Mouse (Mus musculus) olfactory bulb, adult 2 months (tissue): ENCODE data around the gene Mettl2.
"Not testable (repeated sequence)": the region's sequence is repeated elsewhere in the genome, so short reads cannot be mapped to it uniquely, and the experiment has no call there.

Source experiments
- CTCF ChIP-seq: fragments of 200-500 bp; IDR thresholded peaks from 2 replicates; pipeline ENCODE4 v1.5.1; 2012; ENCODE audit warnings: low read depth, mild to moderate bottlenecking, low read length, moderate library complexity; ENCODE audit not compliant: insufficient read depth
- POLR2A ChIP-seq: fragments of 200-500 bp; IDR thresholded peaks from 2 replicates; pipeline ENCODE4 v1.6.1; 2012; ENCODE audit warnings: mild to moderate bottlenecking, low read depth, low read length, moderate library complexity; ENCODE audit not compliant: insufficient read depth

DNA sequence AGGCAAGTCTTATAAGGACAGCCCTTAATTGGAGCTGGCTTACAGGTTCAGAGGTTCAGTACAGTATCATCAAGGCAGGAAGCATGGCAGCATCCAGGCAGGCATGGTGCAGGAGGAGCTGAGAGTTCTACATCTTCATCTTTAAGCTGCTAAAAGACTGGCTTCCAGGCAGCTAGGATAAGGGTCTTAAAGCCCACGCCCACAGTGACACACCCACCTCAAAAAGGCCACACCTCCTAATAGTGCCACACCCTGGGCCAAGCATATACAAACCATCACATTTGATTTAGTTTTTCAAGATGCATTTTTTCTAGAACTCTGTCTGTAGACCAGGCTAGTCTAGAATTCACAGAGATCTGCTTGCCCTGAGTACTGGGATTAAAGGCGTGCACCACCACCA is 11.0 kb downstream of the Mettl2 start:
- TF ChIP-seq CTCF, POLR2A: not testable (repeated sequence)
